Mouse (Mus musculus): ENCODE measurements at regions not wholly inside any gene's neighbourhood (a gene's known extent, or its start where the extent isn't known, plus 50 kb on each side); places are given as distances from the start of the nearest gene placed in this dataset.

GRCm38 (mm10) chr1:137106444-137106843 lies 146.2 kb upstream of the Nr5a2 start:
- TF ChIP-seq POLR2A (IDR thresholded peaks at IDR 0.05; ENCODE audit: insufficient read depth, low read depth, low read length) (no peak), CTCF (IDR thresholded peaks at IDR 0.05) (no peak)
